Mouse (Mus musculus) olfactory bulb, adult 2 months (tissue): Measurements from ENCODE around the gene Elavl1. TPM values are rescaled to one million over a fixed set of nuclear protein-coding genes. Genes with fewer than 3 reads are reported as not detected.

ENCODE experiments used
- H3K27ac ChIP-seq: fragments of 200-500 bp; 2 replicates; pipeline ENCODE4 v1.5.1; 2012; ENCODE audit warnings: low read depth, low read length; ENCODE audit not compliant: insufficient read depth
- H3K4me1 ChIP-seq: fragments of 200-500 bp; 2 replicates; pipeline ENCODE4 v1.6.1; 2012; ENCODE audit warnings: low read length; ENCODE audit not compliant: control insufficient read depth, insufficient read depth
- H3K4me3 ChIP-seq: fragments of 200-500 bp; 2 replicates; pipeline ENCODE4 v1.5.1; 2012; ENCODE audit warnings: mild to moderate bottlenecking, low read depth, low read length, moderate library complexity; ENCODE audit not compliant: insufficient read depth
- CTCF ChIP-seq: fragments of 200-500 bp; IDR thresholded peaks from 2 replicates; pipeline ENCODE4 v1.5.1; 2012; ENCODE audit warnings: low read depth, mild to moderate bottlenecking, low read length, moderate library complexity; ENCODE audit not compliant: insufficient read depth
- POLR2A ChIP-seq: fragments of 200-500 bp; IDR thresholded peaks from 2 replicates; pipeline ENCODE4 v1.6.1; 2012; ENCODE audit warnings: mild to moderate bottlenecking, low read depth, low read length, moderate library complexity; ENCODE audit not compliant: insufficient read depth
- WGBS: fragments of 180-500 bp; shearing (Covaris S2); methylation state at CpG from one replicate; pipeline ENCODE4 v1.1.7; 2018; 5-methylcytosine and 5-hydroxymethylcytosine counted together
- polyA plus RNA-seq: library from polyadenylated mRNA; stranded (reverse); fragments of >200 nt; gene quantifications from 2 replicates; pipeline ENCODE4 v1.2.4, GENCODE M21; 2012; ENCODE audit warnings: low replicate concordance; ENCODE audit not compliant: missing spikeins, insufficient read depth, insufficient read length

Elavl1 gene
- polyA plus RNA-seq, 1 experiment = not detected

DNA sequence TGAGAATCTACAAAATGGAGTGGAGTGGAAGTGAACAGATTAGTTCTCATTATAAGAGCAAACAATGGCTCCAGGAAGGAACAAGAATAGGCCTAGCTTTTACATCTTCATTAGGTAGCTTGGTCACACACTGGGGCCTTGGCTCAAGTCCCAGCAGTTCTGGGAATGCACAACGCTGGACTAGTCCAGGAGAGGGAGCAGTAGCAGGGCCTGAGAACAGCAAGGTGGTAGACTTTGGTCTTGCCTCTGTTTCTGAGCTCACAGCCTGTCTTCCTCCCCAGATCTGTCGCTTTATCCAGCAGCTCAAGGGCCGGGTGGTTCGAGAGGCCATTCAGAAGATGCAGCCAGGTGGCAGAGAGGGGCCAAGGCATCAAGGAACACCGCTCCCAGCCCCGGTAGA, 71.2 kb downstream of the Elavl1 start:
- Histone ChIP-seq H3K4me3 (peak overlapping the region; percentile 13; the same call in 1 of the 2 replicates), H3K27ac (no peak overlapping the region), H3K4me1 (peaks cover 46% of the 10 kb centered on the region)
- no peak for TF ChIP-seq POLR2A
- WGBS = 25% methylated on average over 6 of the region's 6 CpGs

DNA sequence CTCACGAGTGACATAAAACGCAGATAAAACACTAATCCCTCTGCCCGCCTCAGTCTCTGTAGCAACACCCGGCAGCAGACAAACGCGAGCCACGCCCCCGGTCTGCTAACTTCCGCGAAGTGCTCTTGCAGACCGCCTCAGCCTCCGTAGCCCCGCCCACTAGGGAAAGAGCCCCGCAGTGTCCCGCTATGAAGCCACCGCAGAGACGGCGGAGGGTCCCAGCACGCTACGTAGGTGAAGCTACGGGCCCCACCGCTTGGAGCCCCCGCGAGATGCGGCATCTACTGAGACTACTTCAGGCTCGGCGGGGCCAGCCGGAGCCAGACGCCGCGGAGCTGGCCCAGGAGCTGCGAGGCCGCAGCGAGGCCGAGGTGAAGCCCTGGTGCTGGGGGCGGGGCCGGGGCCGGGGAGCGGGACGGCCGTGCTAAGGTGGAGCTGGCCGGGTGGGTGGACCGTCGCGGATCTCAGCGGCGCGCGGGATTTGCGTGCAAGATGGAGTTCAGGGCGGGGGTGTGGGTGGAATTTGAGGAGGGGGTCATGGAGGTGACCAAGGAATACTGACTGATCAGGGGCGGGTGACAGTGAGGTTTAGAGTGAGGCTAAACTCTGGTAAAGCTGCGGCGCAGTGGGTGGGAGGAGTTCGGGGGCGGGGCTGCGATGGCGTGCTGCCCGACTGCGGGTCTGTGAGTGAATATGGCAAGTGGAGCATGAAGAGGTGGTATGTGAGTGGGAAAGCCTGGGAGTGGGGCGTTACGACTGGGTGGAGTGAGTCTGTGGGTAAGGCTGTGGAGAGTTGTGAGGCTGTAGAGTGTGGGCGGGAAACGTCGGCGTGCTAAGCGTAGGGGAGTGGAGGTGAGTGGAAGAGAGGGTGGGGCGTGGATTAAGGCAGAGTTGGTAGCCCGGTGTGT, 72.0 kb downstream of the Elavl1 start, which contains the start of gene Snapc2:
Gene Snapc2 (plus strand): TSS at position 147 of the 908 bp plus-strand sequence.
- Histone ChIP-seq H3K4me3 (peak within 1 kb of the TSS; percentile 92), H3K4me1 (peaks cover 40% of the 10 kb centered on the region), H3K27ac (peak within 1 kb of the TSS; percentile 70)
- 1% methylated on average over 69 of the region's 69 CpGs for WGBS
- TF ChIP-seq CTCF (no peak), POLR2A (peak; percentile 53)

GRCm38 (mm10) chr8:4252116-4252760, 73.0 kb downstream of the Elavl1 start:
- TF ChIP-seq POLR2A (no peak), CTCF (no peak)
- peaks cover 33% of the 10 kb centered on the region for H3K4me1 ChIP-seq
- peak overlapping the region; percentile 35 for H3K27ac ChIP-seq
- 36% methylated on average over 8 of the region's 8 CpGs for WGBS
- peak overlapping the region; percentile 92 for H3K4me3 ChIP-seq

GRCm38 (mm10) chr8:4250306-4250970, 74.8 kb downstream of the Elavl1 start:
- peak; percentile 85 for TF ChIP-seq CTCF
- TF ChIP-seq POLR2A = no peak
- H3K4me1 ChIP-seq = peaks cover 24% of the 10 kb centered on the region
- WGBS = 40% methylated on average over 26 of the region's 26 CpGs
- no peak overlapping the region for H3K4me3 ChIP-seq
- H3K27ac ChIP-seq = no peak overlapping the region

- no peak overlapping the region for H3K4me3 ChIP-seq
- TF ChIP-seq POLR2A (no peak), CTCF (no peak)
- no peak overlapping the region for H3K27ac ChIP-seq
- WGBS = 37% methylated on average over 29 of the region's 29 CpGs
- H3K4me1 ChIP-seq = peaks cover 16% of the 10 kb centered on the region
These were observed 76.0 kb downstream of the Elavl1 start for GRCm38 (mm10) chr8:4249213-4249612.

DNA sequence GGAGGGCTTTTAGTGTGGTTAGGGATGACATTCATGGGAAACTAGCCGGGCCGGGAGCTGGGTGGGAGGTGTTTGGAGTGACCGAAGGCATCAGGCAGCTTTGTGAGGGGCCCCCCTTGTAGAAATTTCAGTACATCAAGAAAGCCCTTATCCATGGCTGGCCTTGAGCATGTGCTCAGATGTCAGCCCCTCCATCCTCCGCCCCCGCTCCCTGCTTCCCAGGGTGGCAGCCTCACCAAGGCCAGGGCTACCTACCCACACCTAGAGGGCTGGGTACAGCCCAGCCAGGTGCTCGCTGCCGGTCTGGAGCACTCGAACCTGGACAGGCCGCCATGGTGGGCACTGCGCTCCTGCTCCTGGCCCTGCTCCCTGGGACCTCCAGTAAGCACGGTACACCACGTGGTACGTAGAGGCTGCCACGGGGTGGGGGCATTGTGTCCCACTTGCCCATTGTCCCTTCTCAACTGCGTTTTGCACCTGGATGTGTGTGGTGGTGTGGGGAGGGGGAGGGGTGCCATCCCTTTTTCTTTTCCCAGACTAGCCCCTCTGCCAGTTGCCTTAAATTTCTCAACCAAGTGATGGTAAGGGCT, 77.2 kb downstream of the Elavl1 start, which contains the start of gene Tgfbr3l:
Gene Tgfbr3l (plus strand): TSS at position 264 of the 590 bp plus-strand sequence.
- Histone ChIP-seq H3K27ac (no peak within 1 kb of the TSS), H3K4me3 (no peak within 1 kb of the TSS), H3K4me1 (peaks cover 9% of the 10 kb centered on the region)
- TF ChIP-seq POLR2A (no peak), CTCF (no peak)
- WGBS = 76% methylated on average over 15 of the region's 15 CpGs

GRCm38 (mm10) chr8:4247241-4247640, 78.0 kb downstream of the Elavl1 start:
- no peak overlapping the region for H3K27ac ChIP-seq
- no peak for TF ChIP-seq POLR2A
- TF ChIP-seq CTCF = no peak
- peaks cover 9% of the 10 kb centered on the region for H3K4me1 ChIP-seq
- 86% methylated on average over 8 of the region's 8 CpGs for WGBS
- no peak overlapping the region for H3K4me3 ChIP-seq

DNA sequence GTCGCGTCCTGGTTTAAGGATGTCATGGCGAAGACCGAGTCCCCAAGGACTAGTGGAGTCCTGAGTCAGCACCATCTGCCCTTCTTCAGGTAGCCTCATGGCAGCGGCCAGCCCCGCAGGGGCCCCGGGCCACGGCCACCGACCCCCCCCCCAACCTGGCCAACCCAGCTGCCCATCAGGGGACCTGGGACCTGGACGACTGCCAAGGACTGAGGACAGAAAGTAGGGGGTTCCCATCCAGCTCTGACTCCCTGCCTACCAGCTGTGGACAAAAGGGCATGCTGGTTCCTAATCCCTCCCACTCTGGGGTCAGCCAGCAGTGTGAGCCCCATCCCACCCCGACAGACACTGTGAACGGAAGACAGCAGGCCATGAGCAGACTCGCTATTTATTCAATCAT, 79.5 kb downstream of the Elavl1 start:
- 64% methylated on average over 13 of the region's 13 CpGs for WGBS

DNA sequence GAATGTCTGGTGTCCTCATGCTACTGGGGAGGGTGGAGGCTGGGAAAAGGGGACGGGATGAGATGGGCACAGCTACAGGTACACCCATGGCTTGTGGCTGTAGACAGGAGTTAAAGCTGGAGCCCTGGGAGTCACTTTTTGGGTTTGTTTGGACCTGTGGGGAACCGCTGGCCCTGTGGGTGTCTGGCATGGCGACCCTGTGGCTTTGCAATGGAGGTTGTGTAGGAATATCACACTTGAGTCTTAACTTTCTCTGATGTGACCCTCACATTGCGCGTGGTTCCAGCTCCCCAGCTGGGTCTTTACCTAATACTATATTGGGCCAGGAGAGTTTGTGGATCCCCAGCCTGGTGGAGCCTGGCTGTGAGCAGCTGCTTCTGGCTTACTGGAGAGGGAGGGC, 80.2 kb downstream of the Elavl1 start:
- Histone ChIP-seq H3K27ac (no peak overlapping the region), H3K4me1 (peaks cover 10% of the 10 kb centered on the region), H3K4me3 (no peak overlapping the region)
- TF ChIP-seq CTCF = no peak
- TF ChIP-seq POLR2A = no peak
- WGBS = 92% methylated on average over 5 of the region's 5 CpGs

More for the DNA sequence above, 79.5 kb downstream of the Elavl1 start:
- TF ChIP-seq CTCF = no peak
- no peak for TF ChIP-seq POLR2A
- no peak overlapping the region for H3K4me3 ChIP-seq
- H3K27ac ChIP-seq = no peak overlapping the region
- peaks cover 11% of the 10 kb centered on the region for H3K4me1 ChIP-seq
